Mouse (Mus musculus) right cerebral cortex, postnatal 14 days (tissue): ENCODE data around the gene Scrt2.
"Not testable (repeated sequence)": the region's sequence is repeated elsewhere in the genome, so short reads cannot be mapped to it uniquely, and the experiment has no call there.

Source experiments
- DNase-seq: peaks from one replicate; pipeline ENCODE4 v3.0.0; 2022

Gene Scrt2

DNA sequence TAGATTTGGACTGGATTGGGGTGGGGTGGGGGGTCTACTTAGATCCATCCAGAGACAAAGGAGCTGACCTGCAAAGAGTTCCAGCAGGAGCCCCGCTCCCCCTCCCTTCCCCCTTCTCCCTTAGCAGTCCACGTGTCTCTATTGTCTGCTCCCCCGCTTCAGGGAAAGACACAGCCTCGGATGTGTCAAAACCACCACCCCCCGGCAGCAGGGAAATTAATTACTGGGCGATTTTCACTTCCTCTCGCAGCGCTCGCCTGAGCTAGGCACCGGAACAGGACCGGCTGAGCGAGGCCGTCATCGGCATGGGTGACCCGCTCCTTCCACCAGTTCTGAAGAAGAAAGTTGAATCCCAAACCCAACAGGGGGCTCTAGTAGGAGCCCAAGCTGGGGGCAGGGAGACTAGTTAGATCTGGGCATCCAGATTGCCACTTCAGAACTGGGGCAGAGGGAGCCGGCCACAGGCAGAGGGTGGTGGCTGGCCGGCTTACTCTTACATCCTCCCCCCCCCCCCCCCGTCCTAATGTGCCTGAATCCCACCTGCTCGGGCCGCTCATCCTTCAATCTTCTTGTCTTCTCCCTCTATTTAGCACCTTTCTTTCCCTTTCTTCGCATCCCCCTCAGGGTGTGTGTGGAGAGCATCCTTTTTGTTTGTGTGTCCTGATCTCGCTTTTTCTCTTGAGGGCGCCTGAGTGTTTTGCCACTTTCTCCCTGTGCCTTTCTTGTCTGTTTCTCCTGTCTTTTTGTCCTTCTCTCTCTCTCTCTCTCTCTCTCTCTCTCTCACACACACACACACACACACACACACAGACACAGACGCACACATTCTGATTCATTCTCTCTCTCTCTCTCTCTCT is at the start of gene Scrt2:
Gene Scrt2, plus strand, starts transcription at position 845 of the 857 bp plus-strand sequence.
- DNase-seq: no peak

DNA sequence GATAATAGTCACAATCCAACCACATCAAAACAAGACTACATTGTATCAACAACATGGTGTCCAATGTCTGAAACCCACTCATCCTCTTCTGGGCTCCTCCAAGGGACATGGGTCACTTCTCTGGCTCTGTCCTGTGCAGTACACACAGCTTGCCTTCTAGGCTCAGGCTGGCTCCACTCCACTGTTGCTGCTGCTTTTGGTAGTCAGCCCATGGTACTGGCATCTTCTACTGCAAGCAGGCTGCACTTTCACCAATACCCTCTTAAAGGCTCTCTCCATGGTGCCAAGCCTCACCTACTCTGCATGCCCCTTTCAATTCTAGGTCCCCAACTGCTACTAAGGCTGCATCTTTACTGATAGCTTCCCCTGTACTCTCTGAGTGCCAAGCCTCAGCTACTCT is 41.2 kb upstream of the Scrt2 start:
- no peak for DNase-seq

- DNase-seq: no peak
Measured at GRCm38 (mm10) chr2:152047116-152048002, 34.0 kb upstream of the Scrt2 start.

GRCm38 (mm10) chr2:152048003-152048980 is 33.0 kb upstream of the Scrt2 start:
- peak; percentile 18 for DNase-seq

- no peak for DNase-seq
Measured at GRCm38 (mm10) chr2:152048981-152049441, 32.3 kb upstream of the Scrt2 start.

GRCm38 (mm10) chr2:152049611-152050270 is 31.6 kb upstream of the Scrt2 start:
- DNase-seq: no peak

DNA sequence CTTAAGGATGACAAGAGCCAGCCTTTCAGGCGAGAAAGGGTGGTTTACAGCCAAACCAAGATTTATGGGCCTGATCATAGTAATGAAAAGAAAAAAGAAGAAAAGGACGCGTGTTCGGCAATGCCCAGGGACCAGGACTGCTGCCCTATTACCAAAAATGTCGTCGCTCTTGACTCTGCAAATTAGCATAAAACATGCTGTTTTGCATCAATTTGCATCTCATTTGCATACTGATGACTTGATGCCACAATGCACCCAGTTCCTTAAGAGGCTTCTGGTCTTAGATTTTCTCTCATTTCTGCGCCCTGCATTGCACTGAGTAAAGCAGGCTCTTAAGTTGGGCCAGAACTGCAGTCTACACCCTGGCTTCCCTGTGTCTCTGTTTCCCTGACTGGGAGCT is 31.0 kb upstream of the Scrt2 start:
- no peak for DNase-seq

- no peak for DNase-seq
Measured at GRCm38 (mm10) chr2:152051985-152052384, 29.3 kb upstream of the Scrt2 start.

DNA sequence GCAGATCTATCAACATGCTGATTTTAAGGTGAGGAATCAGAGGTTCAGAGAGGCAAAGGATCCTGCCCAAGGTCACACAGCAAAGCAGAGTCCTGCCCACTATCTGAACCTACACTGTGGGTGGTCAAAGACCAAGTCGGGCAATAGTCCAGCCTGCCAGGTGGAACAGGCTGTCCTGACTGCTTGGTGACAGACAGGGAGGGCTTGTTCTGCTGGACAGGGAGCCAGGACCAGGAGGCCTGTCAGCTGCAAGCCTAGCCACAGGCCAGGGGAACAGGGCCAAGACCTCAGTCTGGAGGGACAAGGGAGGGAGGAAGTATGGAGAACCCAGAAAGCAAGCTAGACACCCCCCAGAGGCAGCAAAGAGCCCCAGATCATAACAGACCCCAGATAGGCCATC is 25.9 kb upstream of the Scrt2 start:
- DNase-seq: no peak

DNA sequence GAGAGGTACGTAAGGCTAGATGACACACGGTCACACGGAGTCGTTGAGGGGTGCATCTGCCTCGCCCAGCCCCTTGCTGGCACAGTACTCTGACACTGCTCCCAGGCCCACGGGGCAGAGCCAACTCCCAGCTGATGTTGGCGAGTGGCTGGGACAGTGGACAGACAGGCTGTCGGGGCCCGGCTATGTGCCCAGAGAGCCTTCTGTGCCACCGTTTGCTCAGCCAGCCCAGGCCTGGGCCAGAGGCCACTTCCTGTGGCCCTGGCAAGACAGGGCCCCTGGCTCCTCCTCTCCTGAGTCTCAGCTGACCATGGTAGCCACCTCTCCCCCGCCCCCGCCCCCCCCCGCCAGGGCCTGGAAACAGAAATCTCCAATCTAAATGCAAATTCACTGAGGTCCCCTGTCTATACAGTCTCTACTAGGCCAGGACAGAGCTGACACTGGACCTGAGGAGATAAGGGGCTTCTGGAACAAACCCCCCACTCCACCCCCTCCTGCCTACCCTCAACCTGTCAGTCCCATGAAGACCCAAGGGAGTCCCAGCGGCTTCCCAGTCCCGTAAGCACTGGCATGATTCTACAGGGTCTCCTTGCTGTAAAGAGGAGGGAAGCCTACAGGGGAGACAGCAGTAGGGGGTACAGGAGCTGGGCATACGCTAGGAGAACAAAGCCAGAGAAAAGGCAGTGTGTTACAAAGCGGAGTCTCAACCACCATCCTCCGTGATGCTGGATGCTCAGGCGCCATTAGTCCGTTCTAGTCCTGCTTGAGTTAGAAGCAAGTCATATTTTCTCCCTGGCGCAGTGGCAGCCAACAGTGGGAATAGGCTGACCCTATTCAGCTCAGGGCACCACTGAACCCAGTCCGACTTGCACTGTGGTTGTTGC is 24.7 kb upstream of the Scrt2 start:
- DNase-seq: no peak

DNA sequence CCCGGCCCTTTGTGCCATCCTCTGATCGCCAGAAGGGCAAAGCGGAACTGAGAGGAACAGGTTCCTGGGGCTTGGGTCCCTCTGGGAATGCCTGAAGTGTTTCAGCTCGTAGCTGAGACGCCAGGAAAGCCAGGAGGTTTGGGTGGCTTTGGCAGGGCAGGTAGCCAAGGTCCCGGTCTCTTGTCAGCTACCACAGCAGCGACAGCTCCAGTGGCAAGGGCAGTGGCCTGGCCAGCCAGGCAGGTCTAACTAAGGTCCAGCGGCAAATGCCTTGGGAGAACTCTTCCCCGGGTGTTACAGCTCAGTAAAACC is 24.1 kb upstream of the Scrt2 start:
- no peak for DNase-seq

DNA sequence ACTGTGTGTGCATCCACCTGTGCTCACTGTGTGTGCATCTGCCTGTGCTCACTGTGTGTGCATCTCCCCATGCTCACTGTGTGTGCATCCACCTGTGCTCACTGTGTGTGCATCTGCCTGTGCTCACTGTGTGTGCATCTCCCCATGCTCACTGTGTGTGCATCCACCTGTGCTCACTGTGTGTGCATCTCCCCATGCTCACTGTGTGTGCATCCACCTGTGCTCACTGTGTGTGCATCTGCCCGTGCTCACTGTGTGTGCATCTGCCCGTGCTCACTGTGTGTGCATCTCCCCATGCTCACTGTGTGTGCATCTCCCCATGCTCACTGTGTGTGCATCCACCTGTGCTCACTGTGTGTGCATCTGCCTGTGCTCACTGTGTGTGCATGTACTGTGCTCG is 18.5 kb upstream of the Scrt2 start:
- DNase-seq: not testable (repeated sequence)

DNA sequence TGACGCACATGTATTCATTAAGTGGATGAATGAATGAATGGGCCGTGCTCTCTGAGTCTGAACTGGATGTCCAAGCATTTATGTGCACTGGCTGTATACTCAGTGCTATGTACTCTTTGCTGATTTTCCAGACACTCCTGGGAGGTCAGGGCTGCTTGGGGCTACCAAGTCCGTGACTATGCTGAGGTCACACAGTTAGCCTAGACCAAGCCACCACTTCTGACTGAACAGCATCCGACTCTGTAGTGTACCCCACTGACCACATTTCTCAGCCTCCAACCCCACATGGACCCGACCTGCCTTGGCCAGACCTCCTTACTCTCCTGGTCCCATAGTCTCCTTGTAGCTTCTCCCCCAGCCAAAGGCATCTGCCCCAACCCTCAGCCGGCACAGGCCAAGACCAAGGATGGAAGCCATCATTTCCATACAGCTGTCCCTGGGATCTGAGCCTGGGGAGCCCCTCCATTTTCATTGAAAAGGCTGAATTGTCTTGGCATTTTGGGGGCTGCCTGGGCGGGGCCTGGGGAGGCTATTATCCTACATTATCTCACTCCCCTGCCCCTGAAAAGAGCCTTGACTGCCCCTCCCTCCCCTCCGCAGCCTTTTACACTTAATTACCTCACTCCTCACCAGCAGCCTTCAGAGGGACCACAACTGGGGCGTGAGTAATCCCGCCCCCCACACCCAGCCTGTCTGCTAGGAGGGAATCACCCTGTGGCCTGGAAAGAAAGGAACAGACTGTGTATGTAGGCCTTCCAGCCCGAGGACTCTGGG is 12.5 kb upstream of the Scrt2 start:
- DNase-seq: no peak

DNA sequence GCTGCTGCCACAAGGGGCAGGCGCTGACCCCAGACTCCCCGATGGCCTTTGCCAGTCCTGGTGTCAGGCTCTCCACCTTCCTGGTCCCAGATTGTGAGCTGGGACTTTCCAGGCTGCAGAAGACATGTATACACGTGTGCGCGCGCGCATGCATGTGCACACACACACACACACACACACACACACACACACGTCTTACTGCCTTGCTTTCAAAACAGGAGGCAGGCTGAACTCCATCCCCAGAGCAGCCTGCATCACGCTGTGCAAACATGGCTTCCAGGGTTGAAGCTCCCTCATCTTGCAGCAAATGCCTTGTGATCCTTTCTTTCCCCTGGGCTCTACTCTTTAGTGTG is 11.9 kb upstream of the Scrt2 start:
- no peak for DNase-seq

DNA sequence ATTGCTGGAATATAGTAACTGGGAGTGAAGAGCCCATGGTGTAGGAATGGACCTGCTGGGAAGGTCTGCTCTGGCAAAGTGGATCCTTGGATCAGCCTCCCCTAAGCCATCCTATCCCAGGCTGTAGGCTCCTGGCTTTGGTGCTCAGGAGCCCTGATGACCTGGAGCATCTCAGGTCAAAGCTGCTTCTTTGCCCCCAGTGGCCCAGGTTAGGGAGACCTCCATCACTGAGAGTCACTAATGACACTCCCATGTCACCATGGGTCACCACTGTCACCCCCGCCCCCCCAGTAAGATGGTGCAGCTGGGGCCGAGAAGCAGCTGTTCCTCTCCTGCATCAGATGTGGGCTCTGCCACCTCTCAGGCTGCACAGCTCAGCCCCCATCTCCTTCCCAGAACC is 11.4 kb upstream of the Scrt2 start:
- no peak for DNase-seq

DNA sequence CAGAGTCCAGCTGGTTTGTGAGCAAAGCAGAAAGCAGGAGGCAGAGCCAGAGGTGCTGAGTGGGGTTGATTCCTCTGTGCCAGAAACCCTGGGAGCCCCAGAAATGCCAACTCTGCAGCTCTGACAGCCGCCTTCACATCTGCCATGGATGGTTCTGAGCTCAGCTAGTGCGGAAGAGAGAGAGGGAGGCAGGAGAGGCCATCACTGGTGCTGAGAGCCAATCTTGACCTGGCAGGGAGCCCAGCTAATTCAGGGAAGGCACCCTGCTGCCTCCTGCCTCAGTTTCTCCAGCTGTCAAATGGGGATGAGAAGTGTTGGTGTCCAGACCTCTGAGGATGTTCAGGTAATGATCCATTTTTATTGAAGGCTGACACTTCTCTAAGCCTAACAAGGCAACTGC is 6.8 kb upstream of the Scrt2 start:
- no peak for DNase-seq

DNA sequence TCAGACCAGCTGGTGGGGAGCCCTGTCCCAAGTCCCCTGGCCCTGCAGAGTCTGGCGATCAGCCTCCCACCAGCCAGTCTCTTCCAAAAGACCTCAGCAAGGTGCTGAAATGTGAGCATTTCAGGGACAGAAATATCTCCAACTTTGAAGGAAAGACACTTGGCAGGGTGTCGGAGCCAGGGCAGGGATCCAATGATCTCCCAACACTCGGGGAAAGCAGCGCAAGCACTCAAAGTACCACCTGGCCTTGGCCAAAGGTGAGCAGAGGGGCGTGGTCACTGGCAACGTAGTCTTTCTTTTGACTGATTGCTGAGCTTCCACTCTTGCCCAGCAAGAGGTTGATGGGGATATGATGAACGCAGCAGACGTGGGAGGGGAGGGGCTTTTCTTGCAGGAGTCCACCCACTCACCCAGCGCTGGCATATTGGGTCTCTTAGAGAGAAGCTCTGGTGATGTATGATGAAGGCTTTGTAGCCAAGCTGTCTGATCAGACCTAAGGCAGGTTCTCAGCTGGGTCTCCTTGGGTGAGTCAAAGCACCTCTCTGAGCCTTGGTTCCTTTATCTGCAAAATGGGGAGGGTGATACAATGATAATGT is 5.9 kb upstream of the Scrt2 start:
- no peak for DNase-seq

DNA sequence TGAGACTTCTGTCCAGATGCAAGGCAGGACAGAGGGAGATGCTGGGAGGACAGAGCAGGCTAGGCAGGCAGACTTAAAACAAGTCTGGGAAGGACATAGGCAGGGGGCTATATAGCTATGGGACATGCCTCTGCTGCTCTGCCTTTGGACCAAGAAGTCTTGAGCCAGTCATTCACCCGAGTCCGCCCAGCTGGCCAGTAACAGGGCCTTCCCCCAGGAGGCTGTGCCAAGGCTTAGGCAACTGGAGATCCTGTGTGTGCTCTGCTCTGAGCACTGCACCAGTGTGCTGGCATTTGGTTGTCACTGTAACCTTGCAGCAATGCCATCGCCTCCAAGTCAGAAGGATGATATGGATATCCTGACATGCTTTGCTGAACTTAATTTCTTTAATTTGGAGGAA is 4.0 kb upstream of the Scrt2 start:
- DNase-seq: no peak

- DNase-seq: peak; percentile 66
Measured at GRCm38 (mm10) chr2:152081641-152082448, 516 bp downstream of the Scrt2 start.
